Mouse (Mus musculus): ENCODE measurements around the gene Ndufb4.

The Ndufb4 gene

DNA sequence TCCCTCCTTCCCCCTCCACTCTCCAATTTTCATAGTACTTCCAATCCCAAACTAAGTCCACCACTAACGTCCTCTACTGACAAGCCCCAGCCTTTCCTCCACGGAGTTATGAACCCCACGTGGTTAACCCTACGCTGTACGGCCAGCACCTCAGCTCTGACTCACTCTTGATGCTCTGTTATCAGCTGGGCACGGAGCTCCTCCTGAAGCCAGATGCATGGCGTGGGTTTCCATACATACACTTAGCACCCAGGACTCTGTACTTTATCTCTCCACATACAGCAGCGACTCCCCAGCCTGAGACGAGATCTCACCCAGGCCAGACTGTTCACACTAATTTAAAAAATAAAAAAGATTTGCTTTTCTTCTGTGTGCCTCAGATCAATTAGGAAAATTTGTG, 19.7 kb downstream of the Ndufb4 start:
- no peak for DNase-seq

- DNase-seq = no peak
Measured at GRCm38 (mm10) chr16:37629011-37629410, 25.2 kb downstream of the Ndufb4 start.

DNA sequence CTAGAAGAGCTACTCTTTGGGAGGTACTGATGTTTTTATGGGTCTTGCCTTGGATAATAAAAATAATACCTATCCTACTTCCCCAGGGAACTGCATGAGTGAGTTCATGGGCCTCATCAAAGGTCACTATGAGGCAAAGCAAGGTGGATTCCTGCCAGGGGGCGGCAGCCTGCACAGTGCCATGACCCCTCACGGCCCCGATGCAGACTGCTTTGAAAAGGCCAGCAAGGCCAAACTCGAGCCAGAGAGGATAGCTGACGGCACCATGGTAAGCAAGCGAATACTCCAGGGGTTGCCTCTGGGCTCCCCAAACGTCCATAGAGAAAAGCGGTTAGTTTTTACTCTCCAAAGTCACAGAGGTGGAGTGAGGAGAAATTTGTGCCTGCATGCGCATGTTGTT, 25.9 kb downstream of the Ndufb4 start:
- no peak for DNase-seq

- no peak for DNase-seq
Measured at GRCm38 (mm10) chr16:37626388-37626949, 27.8 kb downstream of the Ndufb4 start.

DNA sequence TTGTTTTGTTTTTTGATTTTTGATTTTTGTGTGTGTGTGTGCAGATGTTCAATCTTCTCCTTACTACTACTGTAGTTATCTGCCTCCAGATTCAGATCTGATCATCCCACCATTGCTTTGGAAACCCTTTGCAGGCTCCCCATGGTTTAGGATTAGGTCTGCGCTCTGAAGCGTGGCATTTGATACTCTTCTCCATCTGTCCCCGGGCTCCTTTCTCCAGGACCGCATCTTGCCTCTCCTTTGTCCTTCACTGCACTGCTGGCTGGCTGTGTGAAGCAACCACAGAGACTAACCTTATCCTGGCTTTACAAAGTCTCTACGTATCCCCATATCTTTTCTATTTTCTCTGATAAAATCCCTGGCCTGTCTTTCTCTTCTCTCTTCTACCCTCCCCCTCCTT, 31.3 kb downstream of the Ndufb4 start:
- DNase-seq = no peak

GRCm38 (mm10) chr16:37622403-37622802, 31.9 kb downstream of the Ndufb4 start:
- no peak for DNase-seq

GRCm38 (mm10) chr16:37617695-37618094, 36.6 kb downstream of the Ndufb4 start:
- DNase-seq = no peak

- DNase-seq = no peak
Measured at GRCm38 (mm10) chr16:37616104-37616503, 38.1 kb downstream of the Ndufb4 start.

- DNase-seq = no peak
Measured at GRCm38 (mm10) chr16:37615429-37615828, 38.8 kb downstream of the Ndufb4 start.

- no peak for DNase-seq
Measured at GRCm38 (mm10) chr16:37614540-37614939, 39.7 kb downstream of the Ndufb4 start.

- DNase-seq = no peak
Measured at GRCm38 (mm10) chr16:37612013-37612412, 42.2 kb downstream of the Ndufb4 start.

GRCm38 (mm10) chr16:37611072-37611471, 43.2 kb downstream of the Ndufb4 start:
- DNase-seq = no peak

DNA sequence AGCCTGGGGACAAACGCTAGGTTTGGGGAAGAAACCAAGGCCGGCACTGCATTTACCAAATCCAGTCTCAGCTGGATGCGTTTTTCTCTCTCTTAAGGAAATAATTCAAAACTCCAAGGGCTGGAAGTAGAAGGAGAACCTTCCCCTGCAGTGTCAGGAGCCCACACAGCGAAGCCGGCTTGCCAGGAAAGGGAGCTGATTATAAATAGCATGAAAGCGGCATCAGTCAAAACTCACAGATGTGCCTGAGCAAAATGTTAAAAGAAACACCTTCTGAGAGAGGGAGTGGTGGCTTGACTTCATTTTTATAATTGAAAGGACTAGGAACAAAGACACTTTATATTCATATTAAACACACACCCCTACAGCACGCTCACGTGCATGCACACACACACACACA, 43.9 kb downstream of the Ndufb4 start:
- no peak for DNase-seq

GRCm38 (mm10) chr16:37604243-37604642, 50.0 kb downstream of the Ndufb4 start:
- DNase-seq = no peak

GRCm38 (mm10) chr16:37603431-37603830, 50.8 kb downstream of the Ndufb4 start:
- no peak for DNase-seq

DNA sequence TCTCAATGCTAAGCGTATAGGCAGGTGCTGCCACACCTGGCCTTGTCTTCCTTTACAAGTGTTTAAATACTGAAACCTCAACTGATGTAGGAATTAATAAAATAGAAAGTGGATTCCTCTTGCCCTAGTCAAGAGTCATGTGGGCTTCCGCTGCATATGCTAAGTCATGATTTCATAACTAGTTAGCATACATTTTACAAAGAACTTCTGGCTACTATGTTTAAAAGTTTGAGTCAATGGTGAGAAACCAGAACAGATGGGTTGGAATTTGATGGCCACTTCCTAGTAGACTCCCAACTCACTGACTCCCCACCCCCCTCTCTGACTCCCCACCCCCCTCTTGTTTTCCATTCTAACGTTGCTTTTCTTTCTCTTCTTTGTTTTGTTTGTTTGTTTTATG, 54.9 kb downstream of the Ndufb4 start:
- no peak for DNase-seq

DNA sequence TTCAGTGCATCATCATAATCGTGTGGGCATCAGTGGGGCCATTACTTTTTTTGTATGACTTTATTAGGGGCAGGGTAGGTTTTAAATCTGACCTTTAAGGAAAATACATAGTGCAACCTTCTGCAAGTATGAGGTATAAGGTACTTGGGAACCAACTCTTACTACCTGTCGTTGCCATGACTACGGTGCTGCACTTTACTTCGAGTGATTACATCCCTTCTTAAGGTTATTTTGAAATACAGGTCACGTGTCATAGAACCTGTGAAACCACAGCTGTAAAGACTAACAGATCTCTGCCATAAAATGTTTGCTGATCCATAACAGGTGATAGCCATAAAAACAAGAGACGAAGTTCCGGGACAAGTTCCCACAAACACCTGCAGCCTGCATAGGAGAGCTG, 55.8 kb downstream of the Ndufb4 start:
- DNase-seq = no peak

GRCm38 (mm10) chr16:37597412-37597811, 56.8 kb downstream of the Ndufb4 start:
- DNase-seq = no peak

All from lung, postnatal 4 days (tissue).